Mouse (Mus musculus) gastrocnemius, postnatal 25 days (tissue): ENCODE results near the gene Catsperd. TPM values are rescaled to one million over a fixed set of nuclear protein-coding genes. Genes with fewer than 3 reads are reported as not detected.

Source experiments
- DNase-seq: peaks from one replicate; pipeline ENCODE4 v3.0.0; 2022
- long read RNA-seq, 2 experiments: library from polyadenylated mRNA; stranded (forward); transcript quantifications; one replicate each; pipeline ENCODE4 v2.0.0; 2021
- total RNA-seq, 2 experiments: library from RNA; stranded (reverse); gene quantifications; 1 replicate in 1 of 2; 2 replicates in 1 of 2; pipeline ENCODE4 v1.2.3; 2021

Catsperd gene
- total RNA-seq: not detected
- long read RNA-seq, experiment 1: 0 reads
- long read RNA-seq, experiment 2: 0 reads

- DNase-seq: no peak
Observed at GRCm38 (mm10) chr17:56627530-56628277, at the start of gene Catsperd. Gene Catsperd (plus strand): TSS chr17:56628143.

- no peak for DNase-seq
Observed at GRCm38 (mm10) chr17:56583071-56583470, 44.9 kb upstream of the Catsperd start.

GRCm38 (mm10) chr17:56583611-56584256 lies 44.2 kb upstream of the Catsperd start:
- DNase-seq: peak; percentile 64

GRCm38 (mm10) chr17:56584257-56585130 lies 43.4 kb upstream of the Catsperd start, which contains the start of the genes Safb2 and Safb:
Gene Safb2 (minus strand): TSS chr17:56584585.
Gene Safb (plus strand): TSS chr17:56584825.
- DNase-seq: peak; percentile 100

GRCm38 (mm10) chr17:56585171-56585821 lies 42.6 kb upstream of the Catsperd start:
- DNase-seq: peak; percentile 50

GRCm38 (mm10) chr17:56587773-56588172 lies 40.2 kb upstream of the Catsperd start:
- DNase-seq: no peak

- DNase-seq: no peak
Observed at GRCm38 (mm10) chr17:56588921-56589320, 39.0 kb upstream of the Catsperd start.

GRCm38 (mm10) chr17:56592553-56592952 lies 35.4 kb upstream of the Catsperd start:
- DNase-seq: no peak

- DNase-seq: no peak
Observed at GRCm38 (mm10) chr17:56593527-56594271, 34.2 kb upstream of the Catsperd start.

- DNase-seq: no peak
Observed at GRCm38 (mm10) chr17:56603186-56604069, 24.5 kb upstream of the Catsperd start.

GRCm38 (mm10) chr17:56604070-56604380 lies 23.9 kb upstream of the Catsperd start:
- no peak for DNase-seq

GRCm38 (mm10) chr17:56604422-56604821 lies 23.5 kb upstream of the Catsperd start:
- DNase-seq: no peak

- no peak for DNase-seq
Observed at GRCm38 (mm10) chr17:56605431-56605830, 22.5 kb upstream of the Catsperd start.

- DNase-seq: no peak
Observed at GRCm38 (mm10) chr17:56607521-56608062, 20.4 kb upstream of the Catsperd start.

- no peak for DNase-seq
Observed at GRCm38 (mm10) chr17:56608699-56609098, 19.2 kb upstream of the Catsperd start.

GRCm38 (mm10) chr17:56609452-56610171 lies 18.3 kb upstream of the Catsperd start, which contains the start of gene 2410015M20Rik:
Gene 2410015M20Rik (minus strand): TSS chr17:56609771.
- DNase-seq: peak; percentile 93

GRCm38 (mm10) chr17:56611323-56611722 lies 16.6 kb upstream of the Catsperd start:
- DNase-seq: no peak

- DNase-seq: no peak
Observed at GRCm38 (mm10) chr17:56611861-56612564, 15.9 kb upstream of the Catsperd start.
